Mouse (Mus musculus) bone marrow, adult 2 months (tissue): ENCODE data around the gene Rnf41. TPM values are rescaled to one million over a fixed set of nuclear protein-coding genes. Genes with fewer than 3 reads are reported as not detected.

Source experiments
- H3K27ac ChIP-seq: fragments of 200-500 bp; 2 replicates; pipeline ENCODE4 v1.5.1; 2012; ENCODE audit warnings: low read depth, mild to moderate bottlenecking, control low read depth, inconsistent platforms, low read length; ENCODE audit not compliant: control insufficient read depth, poor library complexity, insufficient read depth
- H3K4me1 ChIP-seq: fragments of 200-500 bp; 2 replicates; pipeline ENCODE4 v1.6.1; 2011; ENCODE audit warnings: low read length; ENCODE audit not compliant: control insufficient read depth, insufficient read depth
- H3K4me3 ChIP-seq: fragments of 200-500 bp; replicated peaks from 2 replicates; pipeline ENCODE3; 2011; ENCODE audit warnings: mild to moderate bottlenecking, low read depth, low read length, control low read depth; ENCODE audit not compliant: control insufficient read depth
- CTCF ChIP-seq: fragments of 200-500 bp; IDR thresholded peaks from 2 replicates; pipeline ENCODE4 v1.5.1; 2011; ENCODE audit warnings: low read length, control low read depth; ENCODE audit not compliant: control insufficient read depth, insufficient read depth
- POLR2A ChIP-seq: fragments of 200-500 bp; IDR thresholded peaks from 2 replicates; pipeline ENCODE4 v1.6.1; 2011; ENCODE audit warnings: low read depth, mild to moderate bottlenecking, control low read depth, low read length, borderline replicate concordance; ENCODE audit not compliant: control insufficient read depth
- WGBS: fragments of 180-500 bp; shearing (Covaris S2); methylation state at CpG from one replicate; pipeline ENCODE4 v1.1.7; 2018; 5-methylcytosine and 5-hydroxymethylcytosine counted together
- polyA plus RNA-seq: library from polyadenylated mRNA; stranded (reverse); fragments of >200 nt; gene quantifications from 2 replicates; pipeline ENCODE4 v1.2.4, GENCODE M21; 2011; ENCODE audit warnings: low replicate concordance; ENCODE audit not compliant: missing spikeins, insufficient read depth, insufficient read length

The Rnf41 gene
- polyA plus RNA-seq, 1 experiment = 17.3 TPM

- no peak for TF ChIP-seq CTCF
- no peak for TF ChIP-seq POLR2A
- WGBS = 63% methylated on average over 6 of the region's 6 CpGs
- Histone ChIP-seq H3K4me1 (no peaks in the 10 kb centered on the region), H3K27ac (no peak overlapping the region), H3K4me3 (no peak overlapping the region)
Measured at GRCm38 (mm10) chr10:128389570-128389969, 21.9 kb upstream of the Rnf41 start.

DNA sequence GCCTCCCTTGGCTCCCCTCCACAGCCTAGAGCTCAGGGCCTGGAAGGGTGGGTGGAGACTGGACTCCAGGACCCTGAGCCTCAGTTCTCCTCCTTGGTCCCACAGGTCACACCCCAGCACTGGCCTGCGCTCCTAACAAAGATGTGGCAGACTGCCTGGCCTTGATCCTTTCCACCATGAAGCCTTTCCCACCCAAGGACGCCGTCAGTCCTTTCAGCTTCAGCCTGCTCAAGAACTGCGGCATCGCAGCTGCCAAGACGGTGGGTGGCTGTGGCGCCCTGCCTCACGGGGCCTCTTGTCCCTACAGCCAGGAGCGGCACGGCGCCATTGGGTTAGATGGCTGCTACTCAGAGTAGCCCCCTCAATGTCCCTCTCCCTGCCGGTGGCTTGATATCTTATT, 21.1 kb upstream of the Rnf41 start:
- no peaks in the 10 kb centered on the region for H3K4me1 ChIP-seq
- TF ChIP-seq CTCF = no peak
- TF ChIP-seq POLR2A = no peak
- no peak overlapping the region for H3K27ac ChIP-seq
- WGBS = 94% methylated on average over 12 of the region's 12 CpGs
- no peak overlapping the region for H3K4me3 ChIP-seq

- TF ChIP-seq CTCF = no peak
- Histone ChIP-seq H3K4me1 (no peaks in the 10 kb centered on the region), H3K27ac (no peak overlapping the region), H3K4me3 (no peak overlapping the region)
- 86% methylated on average over 6 of the region's 6 CpGs for WGBS
Measured at GRCm38 (mm10) chr10:128391850-128392249, 19.6 kb upstream of the Rnf41 start.

DNA sequence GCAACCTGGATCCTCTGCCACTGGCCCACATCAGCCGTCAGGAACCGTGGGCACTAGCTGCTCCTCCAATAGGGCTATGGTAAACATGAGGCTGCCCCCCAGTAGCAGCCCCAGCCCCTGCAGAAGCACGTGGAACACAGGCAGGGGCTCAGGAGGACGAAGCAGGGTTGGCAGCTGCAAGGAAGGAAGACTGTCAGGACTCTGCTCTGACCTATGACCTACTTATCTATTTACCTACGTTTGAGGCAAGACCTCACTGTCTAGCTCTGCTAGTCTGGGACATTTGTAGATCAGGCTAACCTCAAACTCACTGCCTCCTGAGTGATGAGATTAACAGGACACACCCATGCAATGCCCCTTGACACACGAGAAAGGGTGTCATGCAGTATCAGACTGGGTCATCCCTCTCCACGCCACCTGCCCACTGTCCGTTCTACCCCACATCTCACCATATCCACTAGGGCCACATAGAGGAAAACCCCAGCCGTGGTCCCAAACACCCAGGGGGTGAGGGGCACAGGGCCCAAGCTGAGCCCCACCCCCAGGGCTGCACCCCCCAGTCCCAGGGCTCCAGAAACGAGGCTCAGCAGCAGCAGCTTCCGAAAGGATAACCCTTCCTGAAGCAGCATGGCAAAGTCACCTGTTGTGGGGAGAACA, 15.3 kb upstream of the Rnf41 start:
- Histone ChIP-seq H3K27ac (no peak overlapping the region), H3K4me3 (no peak overlapping the region), H3K4me1 (no peaks in the 10 kb centered on the region)
- 71% methylated on average over 11 of the region's 11 CpGs for WGBS
- TF ChIP-seq CTCF (no peak), POLR2A (no peak)

- TF ChIP-seq POLR2A = no peak
- no peak for TF ChIP-seq CTCF
- WGBS = 81% methylated on average over 10 of the region's 10 CpGs
- Histone ChIP-seq H3K4me1 (no peaks in the 10 kb centered on the region), H3K4me3 (no peak overlapping the region), H3K27ac (no peak overlapping the region)
Measured at GRCm38 (mm10) chr10:128396716-128397264, 14.7 kb upstream of the Rnf41 start.

DNA sequence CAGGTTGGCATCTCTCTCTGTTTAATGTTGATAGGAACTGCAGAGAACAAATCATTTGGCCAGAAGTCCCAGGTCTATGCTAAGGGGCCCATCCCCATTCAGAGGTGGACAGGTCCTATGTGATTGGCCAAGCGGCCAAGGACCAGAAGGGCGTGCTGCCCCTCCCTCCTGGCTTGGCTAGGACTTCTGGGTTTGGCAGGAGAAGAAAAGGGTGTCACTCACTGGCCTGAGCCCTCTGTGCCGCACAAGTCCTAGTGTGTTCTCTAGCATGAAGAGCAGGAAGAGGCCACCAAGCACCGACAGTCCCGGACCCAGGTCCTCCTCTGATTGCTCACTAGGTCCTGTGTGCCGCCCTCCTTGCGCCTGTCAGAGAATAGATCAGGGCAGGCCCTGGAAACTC, 14.0 kb upstream of the Rnf41 start:
- WGBS = 83% methylated on average over 7 of the region's 7 CpGs
- no peak for TF ChIP-seq CTCF
- TF ChIP-seq POLR2A = no peak
- Histone ChIP-seq H3K4me1 (no peaks in the 10 kb centered on the region), H3K4me3 (no peak overlapping the region), H3K27ac (no peak overlapping the region)

- WGBS = 71% methylated on average over 5 of the region's 5 CpGs
- Histone ChIP-seq H3K4me3 (no peak overlapping the region), H3K27ac (no peak overlapping the region), H3K4me1 (no peaks in the 10 kb centered on the region)
- no peak for TF ChIP-seq CTCF
- TF ChIP-seq POLR2A = no peak
Measured at GRCm38 (mm10) chr10:128400338-128400737, 11.1 kb upstream of the Rnf41 start.

- TF ChIP-seq CTCF (no peak), POLR2A (no peak)
- no peak within 1 kb of the TSS for H3K27ac ChIP-seq
- 76% methylated on average over 2 of the region's 2 CpGs for whole genome bisulfite sequencing
- no peak within 1 kb of the TSS for H3K4me3 ChIP-seq
- no peaks in the 10 kb centered on the region for H3K4me1 ChIP-seq
Measured at GRCm38 (mm10) chr10:128401056-128401455, 10.4 kb upstream of the Rnf41 start, which contains the start of gene Slc39a5. Gene Slc39a5 (minus strand): TSS chr10:128401229.
